Mouse (Mus musculus) heart, postnatal 36 days (tissue): ENCODE data around the gene Syt3. TPM values are rescaled to one million over a fixed set of nuclear protein-coding genes. Genes with fewer than 3 reads are reported as not detected.

ENCODE experiments used
- DNase-seq, 2 experiments: peaks; one replicate each; pipeline ENCODE4 v3.0.0; 2021 to 2022
- intact Hi-C: fragments of 180-260 bp; cut with DNase I; formaldehyde crosslinking; loops from one replicate; pipeline ENCODE4 v1.15.1; 2025
- total RNA-seq, 2 experiments: library from RNA; stranded (reverse); gene quantifications; 2 replicates each; pipeline ENCODE4 v1.2.3; 2021

The Syt3 gene
- total RNA-seq, 2 experiments from 2014 or later = 1.7 to 3.4 TPM

DNA sequence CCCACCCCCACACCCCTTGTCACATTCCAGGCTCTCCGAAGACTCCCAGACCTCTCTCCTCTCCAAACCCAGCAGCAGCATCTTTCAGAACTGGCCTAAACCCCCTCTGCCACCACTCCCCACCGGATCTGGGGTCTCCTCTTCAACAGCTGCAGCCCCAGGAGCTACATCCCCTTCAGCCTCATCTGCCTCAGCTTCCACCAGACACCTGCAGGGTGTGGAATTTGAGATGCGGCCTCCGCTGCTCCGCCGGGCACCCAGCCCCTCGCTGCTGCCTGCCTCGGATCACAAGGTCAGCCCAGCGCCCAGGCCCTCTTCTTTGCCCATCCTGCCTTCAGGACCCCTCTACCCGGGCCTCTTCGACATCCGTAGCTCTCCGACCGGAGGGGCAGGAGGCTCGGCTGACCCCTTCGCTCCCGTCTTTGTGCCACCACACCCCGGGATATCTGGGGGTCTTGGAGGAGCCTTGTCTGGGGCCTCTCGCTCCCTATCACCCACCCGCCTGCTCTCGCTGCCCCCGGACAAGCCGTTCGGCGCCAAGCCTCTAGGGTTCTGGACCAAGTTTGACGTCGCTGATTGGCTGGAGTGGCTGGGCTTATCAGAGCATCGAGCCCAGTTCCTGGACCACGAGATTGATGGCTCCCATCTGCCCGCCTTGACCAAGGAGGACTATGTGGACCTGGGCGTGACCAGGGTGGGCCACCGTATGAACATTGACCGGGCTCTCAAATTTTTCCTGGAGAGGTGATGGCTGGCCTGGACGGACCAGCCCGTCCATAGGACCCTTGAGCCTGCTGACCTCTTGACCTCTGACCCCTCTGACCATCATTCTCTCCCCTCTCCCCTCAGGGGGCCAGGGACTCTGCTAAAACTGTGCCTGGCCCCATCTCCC, 27.1 kb upstream of the Syt3 start:
- intact Hi-C loops = loop anchor here (10.0 kb wide), 1 partner anchor 52 kb away; the partner anchor contains the start of gene Clec11a
- DNase-seq = no peak

- intact Hi-C loops = loop anchor here (10.0 kb wide), 1 partner anchor 53 kb away; the partner anchor contains the start of gene Clec11a
- DNase-seq = no peak
These were observed 26.4 kb upstream of the Syt3 start for GRCm38 (mm10) chr7:44357531-44357930.

DNA sequence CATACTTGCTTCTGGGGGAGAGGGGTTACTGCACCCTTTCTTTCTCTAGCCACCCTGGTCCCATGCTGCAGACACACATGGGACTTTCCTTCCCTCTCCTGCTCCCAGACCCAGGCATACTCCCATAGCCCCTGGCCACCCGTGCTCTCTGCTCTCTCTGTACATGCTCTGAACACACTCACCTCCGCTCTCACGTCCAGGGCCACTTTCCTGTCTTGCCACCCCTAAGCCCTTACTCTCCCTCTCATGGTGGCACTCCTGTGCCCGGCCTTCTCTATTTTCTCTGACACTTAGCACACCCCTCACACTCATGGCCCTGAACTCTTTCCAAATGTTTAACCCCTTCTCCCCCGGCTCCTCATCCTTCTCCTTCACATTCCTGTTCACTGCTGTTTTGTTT, 25.9 kb upstream of the Syt3 start:
- DNase-seq = no peak
- intact Hi-C loops = loop anchor here (10.0 kb wide), 1 partner anchor 53 kb away; the partner anchor contains the start of gene Clec11a

DNA sequence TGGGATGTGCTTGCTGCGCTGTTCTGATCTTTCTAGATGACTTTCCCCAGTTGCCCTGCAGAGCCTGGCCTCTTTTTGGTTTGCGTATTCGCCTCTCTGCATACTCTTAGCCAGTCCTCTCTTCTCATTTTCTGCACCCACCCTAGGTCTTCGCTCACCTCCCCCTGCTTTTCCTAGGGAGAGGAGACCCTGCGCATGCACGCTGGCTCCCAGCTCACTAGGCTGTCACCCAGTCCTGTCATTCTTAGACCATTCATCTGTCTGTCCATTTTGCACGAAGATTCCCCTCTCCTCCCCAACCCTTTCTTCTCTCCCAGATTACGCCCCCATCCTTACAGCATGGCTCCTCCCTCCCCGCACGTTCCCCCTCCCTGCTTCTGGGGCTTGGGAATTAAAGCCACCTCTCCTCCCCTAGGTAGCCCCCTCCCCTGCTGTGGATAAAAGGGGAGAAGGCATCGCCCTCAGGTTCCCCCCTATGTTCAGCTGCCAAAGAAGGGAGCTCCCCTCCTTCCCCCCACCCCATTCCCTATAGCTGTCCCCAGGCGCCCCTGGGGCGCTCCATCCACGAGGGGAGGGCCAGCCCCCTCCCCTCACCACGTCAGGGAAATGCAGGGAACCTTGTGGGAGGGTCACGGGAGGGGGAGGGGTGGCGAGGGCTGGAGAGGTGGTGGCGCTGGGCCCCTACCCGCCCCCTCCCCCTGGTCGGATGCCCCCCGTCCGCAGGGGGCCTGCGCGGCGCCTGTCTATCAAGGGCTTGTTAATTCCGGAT, 24.8 kb upstream of the Syt3 start:
- no peak for DNase-seq
- intact Hi-C loops = loop anchor here (10.0 kb wide), 1 partner anchor 54 kb away; the partner anchor contains the start of gene Clec11a

DNA sequence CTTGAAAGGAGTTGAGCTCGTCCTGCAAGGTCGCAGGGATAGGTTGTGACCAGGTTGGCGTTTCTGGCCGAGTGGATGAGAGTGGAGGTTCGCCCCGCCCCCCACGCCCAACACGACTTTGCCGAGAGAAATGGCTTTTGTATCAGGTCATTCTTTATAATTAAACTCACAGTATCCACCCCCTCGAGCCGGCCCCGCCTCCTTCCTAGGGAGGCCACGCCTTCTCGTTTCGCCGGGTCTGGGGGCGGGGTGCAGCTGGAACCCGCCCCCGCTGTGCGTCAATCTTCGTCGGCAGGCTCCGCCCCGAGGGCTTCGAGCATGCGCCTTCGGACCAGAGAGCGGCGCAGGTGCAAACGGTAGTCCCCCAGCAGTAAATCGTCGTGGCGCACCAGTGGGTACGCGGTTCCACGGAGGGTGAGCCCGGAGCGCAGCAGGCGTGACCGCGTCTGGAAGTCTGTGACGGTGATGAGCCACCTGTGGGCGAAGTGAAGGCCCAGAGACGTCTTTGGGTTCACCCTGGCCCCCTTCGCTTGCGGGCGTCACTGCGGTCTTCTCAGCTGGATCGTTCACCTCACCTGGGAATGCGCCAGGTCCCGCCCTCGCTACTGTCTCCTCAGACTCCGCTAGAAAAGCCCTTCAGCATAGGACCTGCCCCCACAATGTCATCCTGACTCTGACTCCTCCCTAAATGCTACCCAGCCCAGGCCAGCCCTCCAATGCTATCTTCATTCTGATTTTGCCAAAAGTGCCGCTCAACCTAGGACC, 23.8 kb upstream of the Syt3 start:
- intact Hi-C loops = loop anchor here (10.0 kb wide), 1 partner anchor 55 kb away; the partner anchor contains the start of gene Clec11a

DNA sequence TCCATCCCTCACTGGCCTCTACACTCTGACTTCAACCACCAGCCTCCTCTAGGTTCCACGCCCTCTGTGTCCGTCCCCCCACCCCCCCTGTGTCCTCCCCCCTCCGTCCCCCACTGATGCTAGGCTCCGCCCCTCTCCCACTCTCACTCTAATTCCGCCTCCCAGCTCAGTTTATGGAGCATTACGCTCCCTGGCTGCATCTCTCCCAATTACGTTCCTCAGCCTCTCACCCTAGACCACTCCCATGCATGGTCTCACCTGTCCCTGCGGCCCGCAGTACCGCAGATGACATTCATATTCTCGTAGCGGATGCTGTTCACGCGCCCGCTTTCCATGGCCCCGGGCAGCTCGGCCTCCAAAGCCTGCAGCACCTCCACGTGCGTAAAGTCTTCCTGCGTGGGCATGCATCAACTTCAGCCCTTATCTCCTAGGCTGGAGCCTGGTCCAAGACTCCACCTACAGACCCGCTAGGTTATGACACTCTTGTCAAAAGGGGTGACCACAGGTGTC, 23.1 kb upstream of the Syt3 start:
- DNase-seq = no peak
- intact Hi-C loops = no loop called here

More for the DNA sequence above, 23.8 kb upstream of the Syt3 start:
- peak; percentile 89 for DNase-seq

DNA sequence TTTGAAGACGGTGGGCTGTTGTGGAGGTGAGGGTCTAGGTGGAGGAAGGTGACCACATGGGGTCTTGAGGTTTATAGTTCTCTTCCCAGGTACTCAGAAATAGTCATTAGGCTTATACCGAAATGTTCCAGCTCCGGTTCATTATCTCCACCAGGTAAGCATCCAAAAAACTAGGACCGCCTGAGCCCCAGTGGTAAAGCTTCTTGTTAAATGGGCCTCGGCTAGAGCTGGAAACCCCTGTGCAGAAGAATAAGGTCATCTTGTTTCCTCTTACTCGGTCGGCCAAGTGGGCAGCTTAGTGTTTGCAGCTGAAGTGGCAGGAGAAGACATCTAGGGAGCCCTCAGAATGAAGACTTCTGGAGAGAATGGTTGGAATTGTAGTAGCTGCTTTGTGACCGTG, 11.2 kb upstream of the Syt3 start:
- no peak for DNase-seq
- intact Hi-C loops = loop anchor here (5.0 kb wide), 1 partner anchor 95 kb away; the partner anchor contains the start of genes Aspdh and Josd2

DNA sequence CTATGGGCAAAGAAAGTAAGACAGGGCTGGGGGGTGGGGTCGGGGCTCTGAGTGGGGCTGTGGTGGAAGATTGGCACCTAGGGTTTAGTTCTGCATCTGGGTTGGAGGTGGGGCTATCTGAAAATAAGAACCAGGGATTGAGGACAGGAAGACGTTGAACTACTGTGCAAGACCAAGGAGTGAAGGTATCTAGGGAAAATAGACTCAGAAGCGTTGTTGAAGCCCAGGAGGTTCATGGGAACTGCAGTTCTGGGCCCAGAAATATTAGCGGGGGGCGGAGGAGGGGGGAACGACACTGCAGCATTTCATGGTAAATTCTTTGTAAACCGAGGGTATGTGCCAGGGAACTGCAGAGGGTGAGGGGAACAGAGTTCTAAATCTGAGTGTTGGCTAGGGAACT, 10.4 kb upstream of the Syt3 start:
- no peak for DNase-seq
- intact Hi-C loops = loop anchor here (5.0 kb wide), 1 partner anchor 94 kb away; the partner anchor contains the start of genes Aspdh and Josd2

DNA sequence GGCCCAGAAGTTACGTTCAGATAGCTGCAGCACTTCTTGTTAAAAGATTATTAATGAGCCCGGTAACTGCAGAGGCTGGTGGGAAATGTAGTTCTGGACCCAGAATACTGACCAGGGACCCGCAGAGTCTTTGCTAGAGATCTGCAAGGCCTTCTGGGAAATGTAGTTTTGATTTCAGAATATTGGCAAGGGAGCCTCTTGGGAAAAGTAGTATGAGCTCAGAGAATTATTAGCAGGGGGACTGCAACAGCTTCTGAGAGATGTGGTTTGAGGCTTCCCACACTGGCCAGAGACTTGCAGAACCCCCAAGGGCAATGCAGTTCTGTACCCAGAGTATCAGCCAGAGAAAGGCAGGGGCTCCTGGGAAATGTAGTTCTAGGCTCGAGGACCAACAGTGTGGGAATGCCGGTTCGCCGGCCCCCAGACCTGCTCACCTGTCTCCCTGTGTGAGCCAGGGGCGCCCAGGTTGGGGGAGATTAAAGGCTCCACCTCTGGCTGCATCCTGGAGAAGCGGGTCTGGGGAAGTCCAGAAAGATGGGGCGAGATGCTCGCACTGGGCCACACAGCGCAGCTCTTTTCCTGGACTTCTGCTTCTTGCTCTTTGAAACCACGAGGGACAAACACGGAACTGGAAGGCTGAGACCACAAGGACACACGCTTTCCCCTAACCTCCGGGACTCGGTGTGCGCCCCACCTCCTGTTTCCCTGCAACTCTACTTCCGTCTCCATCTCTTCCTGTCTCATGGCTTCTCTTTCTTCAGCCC, 9.8 kb upstream of the Syt3 start:
- peak; percentile 76 to 88 for DNase-seq
- intact Hi-C loops = loop anchor here (5.0 kb wide), 1 partner anchor 93 kb away; the partner anchor contains the start of genes Aspdh and Josd2

DNA sequence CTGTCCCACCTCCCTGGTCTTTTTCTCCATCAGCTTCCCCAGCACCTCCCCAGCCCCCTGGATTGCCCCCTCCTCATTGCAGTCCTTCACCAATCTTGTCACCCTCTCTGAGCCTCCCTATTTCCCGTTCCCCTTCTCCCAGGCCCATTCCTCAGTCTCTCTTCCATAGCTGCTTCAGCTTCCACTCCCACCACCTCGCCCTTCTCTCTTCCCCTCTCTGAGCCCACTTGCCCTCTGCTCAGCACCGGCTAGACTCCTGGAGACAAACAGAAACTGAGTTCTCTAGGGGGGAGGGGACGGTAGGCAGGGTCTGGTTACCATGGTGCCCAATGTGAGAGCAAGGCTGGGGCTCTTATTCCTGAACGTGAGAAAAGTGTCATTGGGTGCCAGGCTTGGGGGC, 9.1 kb upstream of the Syt3 start:
- intact Hi-C loops = loop anchor here (5.0 kb wide), 2 partner anchors 93 to 183 kb away; partner anchors contain the start of genes Aspdh and Josd2
- DNase-seq = no peak

DNA sequence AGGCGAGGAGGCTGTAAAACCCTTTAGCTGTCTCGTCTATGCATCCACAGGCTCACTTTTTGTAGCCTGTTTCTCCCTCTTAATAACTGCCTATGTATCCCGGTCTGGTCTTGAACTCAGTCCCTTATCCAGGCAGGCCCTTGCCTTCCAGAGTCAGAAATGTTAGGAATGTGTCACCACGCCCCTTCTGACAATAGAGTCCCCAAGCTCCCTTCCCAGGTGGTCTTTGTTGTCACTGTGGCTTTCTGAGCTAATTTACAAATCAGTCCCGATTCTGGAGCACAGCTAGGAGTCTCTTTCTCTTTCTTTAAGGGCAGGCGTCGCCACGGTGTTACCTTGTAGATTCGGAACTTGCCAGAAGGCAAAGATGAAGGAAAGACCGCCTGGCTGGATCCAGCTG, 8.7 kb upstream of the Syt3 start:
- intact Hi-C loops = loop anchor here (5.0 kb wide), 1 partner anchor 182 kb away; no protein-coding TSS in a partner anchor
- DNase-seq = no peak

DNA sequence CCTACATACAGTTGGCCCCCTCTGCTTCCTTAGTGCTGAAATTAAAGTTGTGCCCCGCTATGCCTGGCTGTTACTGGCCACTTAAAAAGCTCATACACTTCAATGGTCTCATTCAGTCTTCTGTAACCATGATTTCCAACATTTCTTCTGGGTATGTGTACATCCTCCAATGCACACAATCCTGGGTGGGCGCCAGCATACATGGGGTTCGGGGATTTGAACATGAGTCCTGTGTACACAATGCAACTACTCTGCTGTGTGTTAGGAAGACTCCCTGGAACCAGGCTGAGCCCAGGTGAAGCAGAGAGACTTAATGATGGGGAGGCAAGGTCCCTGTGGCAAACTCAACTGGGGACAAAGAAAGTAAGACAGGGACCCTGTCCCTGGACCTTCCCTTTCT, 8.1 kb upstream of the Syt3 start:
- no peak for DNase-seq
- intact Hi-C loops = loop anchor here (5.0 kb wide), 1 partner anchor 182 kb away; no protein-coding TSS in a partner anchor

DNA sequence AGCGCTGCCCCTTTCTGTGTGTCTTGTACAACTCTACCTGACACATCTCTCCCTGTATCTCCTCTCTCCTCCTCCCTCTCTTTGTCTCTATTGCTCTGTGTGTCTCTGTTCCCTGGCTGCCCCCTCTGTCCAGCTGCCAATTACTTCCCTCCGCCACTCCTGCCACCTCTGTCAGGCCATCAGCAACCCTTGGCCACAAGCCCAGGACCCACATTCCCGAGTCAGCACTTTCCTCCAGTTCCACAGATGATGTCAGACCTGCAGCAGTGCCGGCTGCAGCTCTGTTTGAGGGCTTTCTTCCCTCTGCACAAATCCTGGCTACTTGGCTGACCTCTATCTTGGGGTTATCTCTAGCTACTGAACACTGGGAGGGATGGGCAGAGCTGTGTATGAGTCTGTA, 5.6 kb upstream of the Syt3 start:
- DNase-seq = peak; percentile 52 to 54
- intact Hi-C loops = loop anchor here (5.0 kb wide), 1 partner anchor 179 kb away; no protein-coding TSS in a partner anchor

DNA sequence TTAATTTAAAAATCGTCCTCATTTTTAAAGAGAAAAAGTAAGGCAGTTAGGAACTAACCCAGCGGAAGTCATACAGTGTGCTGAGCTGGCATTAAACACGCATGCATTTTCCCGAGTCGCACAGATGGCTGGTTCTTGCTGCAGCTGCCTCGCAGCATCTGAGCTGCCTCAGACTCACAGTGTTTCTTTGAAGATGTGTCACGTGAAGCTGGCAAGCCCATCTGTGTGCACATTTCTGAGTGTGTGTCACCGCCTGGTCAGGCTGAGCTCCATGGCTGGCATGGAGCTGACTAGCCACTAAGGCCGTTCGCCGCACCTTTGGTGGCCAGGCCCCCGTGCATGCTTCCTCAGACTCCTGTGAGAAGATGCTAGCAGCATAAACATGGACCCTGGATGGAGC, 1.4 kb upstream of the Syt3 start:
- DNase-seq = no peak
- intact Hi-C loops = no loop called here

DNA sequence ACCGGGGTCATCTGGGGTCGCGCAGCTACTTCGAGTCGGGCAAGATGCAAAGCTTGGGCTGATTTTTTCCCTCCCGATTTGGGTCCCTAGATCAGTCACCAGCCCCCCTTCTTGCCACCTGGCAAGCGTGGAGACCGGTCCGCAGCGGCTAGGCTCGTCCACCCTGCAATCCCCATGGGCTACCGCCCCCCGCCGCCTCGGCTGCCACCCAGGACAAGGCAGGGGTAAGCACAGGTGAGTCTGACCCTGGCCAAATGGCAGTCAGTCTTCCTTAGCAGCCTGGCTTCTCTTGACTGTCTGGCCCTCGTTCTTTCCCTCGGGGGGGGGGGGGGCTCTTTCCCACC, 786 bp downstream of the Syt3 start:
- intact Hi-C loops = no loop called here
- DNase-seq = no peak

GRCm38 (mm10) chr7:44385720-44386119, 1.8 kb downstream of the Syt3 start, which contains the start of gene 1700008O03Rik:
TSS of gene 1700008O03Rik (minus strand) at chr7:44385820.
- no peak for DNase-seq
- intact Hi-C loops = no loop called here

DNA sequence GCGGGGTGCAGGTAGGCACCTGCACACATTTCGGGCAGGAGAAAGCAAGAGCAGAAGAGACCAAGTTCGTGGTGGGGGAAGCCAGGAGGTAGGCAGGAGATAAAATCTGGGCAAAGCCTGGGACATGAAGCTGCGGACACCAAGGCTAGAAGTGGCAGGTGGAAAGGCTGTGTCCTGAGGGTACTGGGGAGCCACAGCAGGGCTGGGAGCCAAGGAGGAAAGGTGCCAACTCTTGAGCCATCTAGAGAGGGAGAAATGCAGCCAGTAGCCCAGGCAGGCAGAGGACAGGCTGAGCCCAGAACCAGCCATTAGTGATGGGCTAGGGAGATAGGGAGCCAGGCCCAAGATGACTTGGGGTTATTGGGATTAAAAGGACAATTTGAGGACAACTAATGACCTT, 7.9 kb downstream of the Syt3 start:
- no peak for DNase-seq
- intact Hi-C loops = no loop called here

DNA sequence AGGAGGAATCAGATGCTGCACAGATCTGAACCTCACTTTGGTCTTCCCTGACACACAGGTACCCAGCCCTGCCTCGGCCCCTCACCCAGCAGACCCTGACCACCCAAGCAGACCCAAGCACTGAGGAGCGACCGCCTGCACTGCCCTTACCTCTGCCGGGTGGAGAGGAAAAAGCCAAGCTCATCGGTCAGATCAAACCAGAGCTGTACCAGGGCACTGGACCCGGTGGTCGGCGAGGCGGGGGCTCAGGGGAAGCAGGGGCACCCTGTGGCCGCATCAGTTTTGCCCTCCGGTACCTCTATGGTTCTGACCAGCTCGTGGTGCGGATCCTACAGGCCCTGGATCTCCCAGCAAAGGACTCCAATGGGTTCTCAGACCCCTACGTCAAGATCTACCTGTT, 8.4 kb downstream of the Syt3 start:
- no peak for DNase-seq
- intact Hi-C loops = no loop called here

- DNase-seq = no peak
- intact Hi-C loops = no loop called here
These were observed 9.4 kb downstream of the Syt3 start for GRCm38 (mm10) chr7:44393284-44393683.
